Mouse (Mus musculus): ENCODE measurements around the gene Tmod2. TPM values are rescaled to one million over a fixed set of nuclear protein-coding genes. Genes with fewer than 3 reads are reported as not detected.

Tmod2 gene
- polyA plus RNA-seq, 3 experiments from 2014 or later, result 0.04 to 0.09 TPM; not detected in 1

- no peak for ATAC-seq
Measured at GRCm38 (mm10) chr9:75600166-75600934, 10.8 kb downstream of the Tmod2 start.

GRCm38 (mm10) chr9:75599191-75599841, 11.8 kb downstream of the Tmod2 start:
- no peak for ATAC-seq

- no peak for ATAC-seq
Measured at GRCm38 (mm10) chr9:75597596-75597995, 13.5 kb downstream of the Tmod2 start.

GRCm38 (mm10) chr9:75597036-75597435, 14.1 kb downstream of the Tmod2 start:
- no peak for ATAC-seq

- no peak for ATAC-seq
Measured at GRCm38 (mm10) chr9:75593481-75593880, 17.6 kb downstream of the Tmod2 start.

- no peak for ATAC-seq
Measured at GRCm38 (mm10) chr9:75589850-75590790, 21.0 kb downstream of the Tmod2 start.

- peak; percentile 58 for ATAC-seq
Measured at GRCm38 (mm10) chr9:75581694-75582350, 29.3 kb downstream of the Tmod2 start.

GRCm38 (mm10) chr9:75579321-75579720, 31.8 kb downstream of the Tmod2 start:
- ATAC-seq, result no peak

- ATAC-seq, result no peak
Measured at GRCm38 (mm10) chr9:75571036-75571942, 39.8 kb downstream of the Tmod2 start.

GRCm38 (mm10) chr9:75568399-75568798, 42.7 kb downstream of the Tmod2 start:
- no peak for ATAC-seq

- no peak for ATAC-seq
Measured at GRCm38 (mm10) chr9:75564892-75565291, 46.2 kb downstream of the Tmod2 start.

- no peak for ATAC-seq
Measured at GRCm38 (mm10) chr9:75563622-75564021, 47.5 kb downstream of the Tmod2 start.

- no peak for ATAC-seq
Measured at GRCm38 (mm10) chr9:75563176-75563575, 47.9 kb downstream of the Tmod2 start.

GRCm38 (mm10) chr9:75561040-75561669, 50.0 kb downstream of the Tmod2 start:
- ATAC-seq, result no peak

GRCm38 (mm10) chr9:75560353-75560752, 50.8 kb downstream of the Tmod2 start:
- ATAC-seq, result no peak

GRCm38 (mm10) chr9:75559512-75560012, 51.6 kb downstream of the Tmod2 start, which contains the start of gene Tmod3:
Tmod3 (minus strand) TSS chr9:75559657.
- peak; percentile 89 for ATAC-seq

- peak; percentile 59 for ATAC-seq
Measured at GRCm38 (mm10) chr9:75558812-75559511, 52.2 kb downstream of the Tmod2 start.

- ATAC-seq, result peak; percentile 21
Measured at GRCm38 (mm10) chr9:75558360-75558759, 52.8 kb downstream of the Tmod2 start.

GRCm38 (mm10) chr9:75553719-75554118, 57.4 kb downstream of the Tmod2 start:
- ATAC-seq, result no peak

- no peak for ATAC-seq
Measured at GRCm38 (mm10) chr9:75551342-75551741, 59.8 kb downstream of the Tmod2 start.

All from inflammation-experienced regulatory T-cells, adult 6 months (primary cell).